Mouse (Mus musculus): Measurements from ENCODE around the gene Hsf4. TPM values are rescaled to one million over a fixed set of nuclear protein-coding genes. Genes with fewer than 3 reads are reported as not detected.
A peak's percentile ranks its signal among the peaks of the same experiment; 100 is the strongest.
"Not testable (repeated sequence)": the region's sequence is repeated elsewhere in the genome, so short reads cannot be mapped to it uniquely, and the experiment has no call there.

The Hsf4 gene
- total RNA-seq, 1 experiment from 2014 or later = not detected

DNA sequence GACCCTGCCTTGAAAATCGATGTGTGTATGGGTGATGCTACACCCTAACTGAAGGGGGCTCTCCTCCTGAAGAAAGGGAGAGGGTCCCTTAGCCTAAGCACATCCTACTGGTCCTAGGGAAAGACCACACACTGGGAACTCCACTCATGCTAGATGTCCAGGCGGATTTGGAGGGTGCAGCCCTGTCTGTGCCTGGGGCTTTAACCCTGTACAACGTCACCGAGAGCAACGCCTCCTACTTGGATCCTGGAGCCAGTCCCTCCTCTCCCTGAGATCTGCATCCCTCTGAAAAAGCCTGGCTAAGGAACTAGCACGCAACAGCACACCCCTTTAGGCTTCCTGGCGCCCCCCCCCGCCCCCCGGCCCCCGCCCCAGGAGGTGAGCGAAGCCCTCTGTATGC is 5.8 kb downstream of the Hsf4 start:
- ATAC-seq (replicated peaks in 1 of 2; ENCODE audit: insufficient read depth in 1 of 2, low FRiP score in 2 of 2, low TSS enrichment in 1 of 2, low read depth in 1 of 2, poor library complexity in 2 of 2, severe bottlenecking in 2 of 2) = no peak

DNA sequence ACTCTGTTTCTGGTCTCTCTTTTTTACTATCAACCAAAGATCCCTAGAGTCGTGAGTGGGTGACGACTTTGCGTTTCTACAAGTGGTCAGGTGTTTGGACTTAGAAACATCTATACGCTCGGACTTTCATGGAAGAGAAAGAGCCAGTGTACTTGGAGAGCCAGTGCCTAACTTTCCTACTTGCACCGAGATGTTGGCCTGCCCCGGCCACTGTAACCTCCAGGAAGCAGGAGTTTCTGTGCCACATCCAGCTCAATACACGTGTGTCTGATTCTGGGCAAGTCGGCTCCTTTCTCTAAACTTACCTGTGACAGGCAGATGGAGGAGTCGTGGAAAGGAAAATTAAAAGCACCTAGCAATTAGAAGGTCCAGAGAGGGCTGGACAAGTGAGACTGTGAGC is 6.2 kb downstream of the Hsf4 start, which contains the start of gene Nol3:
Gene Nol3 (plus strand): TSS at position 301 of the 400 bp plus-strand sequence.
- ATAC-seq (replicated peaks in 1 of 2; ENCODE audit: insufficient read depth in 1 of 2, low FRiP score in 2 of 2, low TSS enrichment in 1 of 2, low read depth in 1 of 2, poor library complexity in 2 of 2, severe bottlenecking in 2 of 2) = no peak

DNA sequence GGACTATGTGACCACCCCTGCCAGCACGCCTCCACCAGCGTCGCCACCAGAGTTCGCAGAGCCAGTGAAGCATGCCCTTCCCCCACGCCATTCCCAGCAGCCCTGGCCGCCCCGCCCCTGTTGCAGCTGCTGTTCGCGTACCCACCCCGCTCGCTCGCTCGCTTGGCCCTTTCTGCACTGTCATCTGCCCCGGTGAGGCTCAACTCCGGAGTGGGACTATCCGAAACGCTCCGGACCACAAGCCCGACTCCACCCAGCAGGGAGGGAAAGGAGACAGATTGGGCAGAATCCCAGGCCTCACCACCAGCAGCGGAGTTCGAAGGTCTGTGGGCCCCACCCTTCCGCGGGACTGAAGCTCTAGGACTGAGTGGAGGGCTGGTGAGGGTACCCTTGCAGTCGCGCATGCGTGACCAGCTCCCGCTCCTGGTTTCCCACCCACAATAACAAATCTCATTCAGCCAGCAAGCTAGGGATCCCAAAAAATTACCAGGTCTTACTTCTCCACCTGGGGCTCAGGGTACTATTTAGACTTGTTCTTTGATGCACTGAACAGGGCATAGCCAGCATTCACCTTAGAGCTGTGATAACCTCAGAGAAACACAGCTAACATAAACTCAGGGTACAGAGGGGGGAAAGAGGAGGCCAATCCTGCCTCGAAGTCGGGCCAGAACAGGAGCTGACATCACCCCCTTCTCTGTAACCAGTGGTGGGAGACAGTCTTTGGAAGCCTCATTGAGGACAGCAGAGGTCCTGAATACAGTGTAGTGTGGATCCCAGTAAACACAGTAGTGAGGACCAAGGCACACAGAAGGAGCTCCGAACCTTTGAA is 6.9 kb downstream of the Hsf4 start:
- ATAC-seq (replicated peaks in 1 of 2; ENCODE audit: insufficient read depth in 1 of 2, low FRiP score in 2 of 2, low TSS enrichment in 1 of 2, low read depth in 1 of 2, poor library complexity in 2 of 2, severe bottlenecking in 2 of 2) = peak; percentile 54 to 65

DNA sequence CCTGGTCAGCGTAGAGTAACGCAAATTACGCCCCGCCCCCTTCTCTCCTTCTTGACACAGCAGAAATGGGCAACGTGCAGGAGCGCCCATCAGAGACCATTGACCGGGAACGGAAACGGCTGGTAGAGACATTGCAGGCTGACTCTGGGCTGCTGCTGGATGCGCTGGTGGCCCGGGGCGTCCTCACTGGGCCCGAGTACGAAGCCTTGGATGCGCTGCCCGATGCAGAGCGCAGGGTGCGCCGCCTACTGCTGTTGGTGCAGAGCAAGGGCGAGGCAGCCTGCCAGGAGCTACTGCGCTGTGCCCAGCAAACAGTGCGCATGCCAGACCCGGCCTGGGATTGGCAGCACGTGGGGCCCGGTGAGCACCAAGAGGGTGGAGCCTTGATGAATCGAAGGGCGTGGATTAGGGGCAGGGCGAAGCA is 9.3 kb downstream of the Hsf4 start:
- peak; percentile 51 to 76 for ATAC-seq (replicated peaks in 1 of 2; ENCODE audit: insufficient read depth in 1 of 2, low FRiP score in 2 of 2, low TSS enrichment in 1 of 2, low read depth in 1 of 2, poor library complexity in 2 of 2, severe bottlenecking in 2 of 2)

DNA sequence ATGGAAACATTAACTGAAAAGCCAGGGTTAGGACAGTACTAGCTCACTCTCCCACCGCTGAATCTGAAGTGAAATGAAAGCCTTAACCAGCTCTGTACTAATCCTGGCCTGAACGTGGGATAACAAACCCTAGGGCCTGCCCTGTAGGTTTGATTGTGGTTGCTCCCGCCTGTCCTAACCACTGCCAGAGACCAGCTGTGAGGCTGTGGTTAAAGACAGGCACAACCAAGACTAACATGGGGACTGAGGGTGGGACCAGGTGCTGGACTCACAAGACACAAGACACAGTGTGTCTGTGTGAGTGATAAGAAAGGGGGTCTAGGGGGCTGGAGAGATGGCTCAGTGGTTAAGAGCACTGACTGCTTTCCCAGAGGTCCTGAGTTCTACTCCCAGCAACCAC is 11.0 kb downstream of the Hsf4 start:
- ATAC-seq (replicated peaks in 1 of 2; ENCODE audit: insufficient read depth in 1 of 2, low FRiP score in 2 of 2, low TSS enrichment in 1 of 2, low read depth in 1 of 2, poor library complexity in 2 of 2, severe bottlenecking in 2 of 2) = no peak

DNA sequence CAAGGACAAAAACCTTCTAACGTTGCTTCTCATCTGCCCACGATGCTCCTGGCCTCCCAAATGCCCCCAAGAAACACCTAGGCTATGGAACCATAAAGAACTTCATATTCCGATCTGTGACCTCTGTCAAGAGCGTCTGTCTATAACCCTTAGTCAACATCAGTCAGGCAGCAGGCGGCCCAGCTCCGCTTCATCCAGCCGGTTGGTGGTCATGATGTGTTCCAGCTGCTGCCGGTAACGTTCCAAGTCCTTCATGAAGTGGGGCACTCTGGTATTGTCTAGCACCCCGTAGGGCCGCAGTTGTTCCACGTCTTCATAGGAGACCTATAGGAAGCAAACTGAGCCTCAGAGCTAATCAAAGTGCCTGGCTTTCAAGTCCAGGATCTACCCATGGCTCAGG is 12.2 kb downstream of the Hsf4 start:
- no peak for ATAC-seq (replicated peaks in 1 of 2; ENCODE audit: insufficient read depth in 1 of 2, low FRiP score in 2 of 2, low TSS enrichment in 1 of 2, low read depth in 1 of 2, poor library complexity in 2 of 2, severe bottlenecking in 2 of 2)

DNA sequence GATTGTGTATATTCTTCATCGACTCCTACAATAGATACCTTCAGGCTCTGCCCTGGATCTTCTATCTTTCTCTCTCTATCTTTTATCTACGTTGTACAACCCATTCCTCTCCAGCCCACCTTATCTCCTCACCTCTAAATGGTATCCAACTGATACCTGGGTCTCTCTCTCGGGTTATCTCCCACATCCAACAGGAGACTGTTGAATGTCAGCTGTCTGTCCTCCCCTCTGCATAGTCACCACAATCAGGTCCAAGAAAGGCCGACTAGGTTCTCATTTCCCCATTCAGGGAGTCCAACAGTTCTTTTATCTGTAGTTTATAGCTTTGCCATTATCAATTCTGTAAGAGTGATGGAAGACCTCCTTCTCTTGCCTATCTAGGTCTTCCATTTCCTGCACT is 12.6 kb downstream of the Hsf4 start:
- no peak for ATAC-seq (replicated peaks in 1 of 2; ENCODE audit: insufficient read depth in 1 of 2, low FRiP score in 2 of 2, low TSS enrichment in 1 of 2, low read depth in 1 of 2, poor library complexity in 2 of 2, severe bottlenecking in 2 of 2)

DNA sequence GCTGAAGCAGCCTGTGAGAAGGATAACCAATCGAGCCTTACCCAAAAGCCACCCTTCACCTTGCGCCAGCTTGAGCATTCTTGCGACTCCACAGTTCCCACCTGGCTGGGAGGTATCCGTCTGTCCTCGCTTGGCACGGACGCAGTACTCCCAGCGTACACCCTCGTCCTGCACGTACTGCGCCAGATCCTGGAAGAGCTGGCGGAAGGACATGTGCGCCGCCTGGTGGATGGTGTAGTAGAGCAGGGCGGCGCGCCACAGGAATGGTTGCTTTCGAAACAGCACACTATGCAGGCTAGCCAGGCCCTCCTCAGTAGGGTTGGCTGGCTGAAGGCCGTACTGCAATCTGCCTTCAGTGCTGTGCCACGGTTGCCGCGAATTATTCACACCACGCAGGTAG is 13.5 kb downstream of the Hsf4 start:
- ATAC-seq (replicated peaks in 1 of 2; ENCODE audit: insufficient read depth in 1 of 2, low FRiP score in 2 of 2, low TSS enrichment in 1 of 2, low read depth in 1 of 2, poor library complexity in 2 of 2, severe bottlenecking in 2 of 2) = peak; percentile 43 to 59; a peak in 3 of 4 replicates

DNA sequence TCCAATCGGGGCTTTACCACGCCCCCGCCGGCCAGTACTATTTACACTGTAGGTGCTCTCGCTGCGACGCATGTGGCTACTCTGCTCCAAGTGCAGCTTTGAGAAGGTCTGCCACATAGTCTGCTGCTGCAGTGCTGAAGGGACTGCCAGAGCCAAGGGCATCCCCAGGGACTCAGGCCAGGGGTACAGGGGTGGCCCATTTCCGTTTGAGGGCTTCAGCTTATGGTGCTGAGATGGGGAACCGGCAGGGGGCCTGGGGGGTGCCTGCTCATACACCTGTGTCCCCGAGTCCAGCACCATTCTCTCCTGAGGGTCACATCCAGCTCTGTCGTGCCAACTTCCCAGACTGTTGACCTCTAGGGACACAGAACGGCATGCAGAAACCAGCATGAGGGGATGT is 15.9 kb downstream of the Hsf4 start:
- no peak for ATAC-seq (replicated peaks in 1 of 2; ENCODE audit: insufficient read depth in 1 of 2, low FRiP score in 2 of 2, low TSS enrichment in 1 of 2, low read depth in 1 of 2, poor library complexity in 2 of 2, severe bottlenecking in 2 of 2)

DNA sequence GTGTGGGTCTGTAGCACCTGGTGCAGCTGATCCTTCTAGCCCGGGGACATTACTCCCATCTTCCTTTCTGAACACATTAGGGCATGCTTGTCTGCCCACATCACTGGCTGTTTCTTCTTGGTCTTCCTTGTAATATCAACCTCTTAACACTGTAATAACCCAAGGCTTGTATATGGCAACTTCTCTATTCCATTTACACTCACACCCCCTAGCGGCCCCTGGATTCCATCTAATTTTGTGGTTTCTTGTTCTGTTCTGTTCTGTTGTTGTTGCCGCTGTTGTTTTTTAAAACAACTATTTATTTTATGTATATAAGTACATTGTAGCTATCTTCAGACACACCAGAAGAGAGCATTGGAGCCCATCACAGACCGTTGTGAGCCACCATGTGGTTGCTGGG is 17.3 kb downstream of the Hsf4 start:
- no peak for ATAC-seq (replicated peaks in 1 of 2; ENCODE audit: insufficient read depth in 1 of 2, low FRiP score in 2 of 2, low TSS enrichment in 1 of 2, low read depth in 1 of 2, poor library complexity in 2 of 2, severe bottlenecking in 2 of 2)

DNA sequence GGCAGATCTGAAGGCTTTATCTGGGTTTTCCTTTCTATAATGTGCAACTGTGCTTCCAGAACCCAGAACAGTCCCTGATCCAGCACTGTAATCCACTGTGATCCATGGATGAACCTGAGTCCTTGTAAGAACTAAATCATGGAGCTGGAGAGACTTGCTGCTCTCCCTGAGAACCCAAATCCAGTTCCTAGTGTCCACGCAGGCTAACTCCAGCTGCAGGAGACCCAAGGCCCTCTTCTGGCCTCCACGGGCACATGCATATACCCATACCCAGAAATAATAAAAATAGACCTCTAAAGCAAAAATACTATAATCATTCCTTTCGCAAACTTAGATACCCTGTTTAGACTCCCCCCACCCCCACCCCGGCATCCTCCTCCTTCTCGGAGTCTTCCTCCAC is 18.6 kb downstream of the Hsf4 start:
- no peak for ATAC-seq (replicated peaks in 1 of 2; ENCODE audit: insufficient read depth in 1 of 2, low FRiP score in 2 of 2, low TSS enrichment in 1 of 2, low read depth in 1 of 2, poor library complexity in 2 of 2, severe bottlenecking in 2 of 2)

DNA sequence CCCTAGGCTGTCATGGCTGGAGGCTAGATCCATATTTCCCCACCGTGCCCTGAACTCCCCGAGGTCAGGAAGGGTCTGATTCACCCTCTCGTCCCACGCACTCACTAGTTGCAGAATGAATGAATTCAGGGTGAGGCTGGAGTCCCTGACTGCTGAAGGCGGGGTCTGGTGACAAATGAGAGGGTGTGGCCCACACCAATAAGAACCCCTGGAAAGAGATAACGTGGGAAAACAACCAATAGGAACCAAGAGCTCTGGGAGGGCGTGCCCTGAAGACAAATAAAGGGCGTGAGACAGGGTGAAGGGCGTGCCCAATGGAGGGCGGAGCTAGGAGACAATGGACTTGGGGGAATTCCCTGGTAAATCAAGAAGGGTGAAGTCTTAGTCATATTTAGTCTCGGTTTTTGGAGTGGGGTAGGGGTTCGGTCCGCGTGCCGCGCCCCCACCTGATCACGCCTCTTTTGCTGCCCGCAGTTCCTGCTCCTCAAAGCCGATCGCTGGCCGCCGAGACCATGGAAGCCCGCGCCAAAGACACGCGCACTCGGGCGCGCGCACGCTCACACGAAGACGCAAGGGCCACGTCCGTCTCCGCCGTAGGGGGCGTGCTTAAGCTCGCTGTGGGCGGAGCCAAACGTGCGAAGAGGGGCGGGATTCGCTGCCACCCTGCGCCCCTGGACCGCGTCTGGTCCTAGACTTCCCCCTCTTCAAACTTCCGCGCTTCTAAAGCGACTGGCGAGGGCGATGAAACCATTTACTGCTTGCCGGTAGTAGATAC is 19.5 kb downstream of the Hsf4 start:
- ATAC-seq (replicated peaks in 1 of 2; ENCODE audit: insufficient read depth in 1 of 2, low FRiP score in 2 of 2, low TSS enrichment in 1 of 2, low read depth in 1 of 2, poor library complexity in 2 of 2, severe bottlenecking in 2 of 2) = peak; percentile 79 to 90

DNA sequence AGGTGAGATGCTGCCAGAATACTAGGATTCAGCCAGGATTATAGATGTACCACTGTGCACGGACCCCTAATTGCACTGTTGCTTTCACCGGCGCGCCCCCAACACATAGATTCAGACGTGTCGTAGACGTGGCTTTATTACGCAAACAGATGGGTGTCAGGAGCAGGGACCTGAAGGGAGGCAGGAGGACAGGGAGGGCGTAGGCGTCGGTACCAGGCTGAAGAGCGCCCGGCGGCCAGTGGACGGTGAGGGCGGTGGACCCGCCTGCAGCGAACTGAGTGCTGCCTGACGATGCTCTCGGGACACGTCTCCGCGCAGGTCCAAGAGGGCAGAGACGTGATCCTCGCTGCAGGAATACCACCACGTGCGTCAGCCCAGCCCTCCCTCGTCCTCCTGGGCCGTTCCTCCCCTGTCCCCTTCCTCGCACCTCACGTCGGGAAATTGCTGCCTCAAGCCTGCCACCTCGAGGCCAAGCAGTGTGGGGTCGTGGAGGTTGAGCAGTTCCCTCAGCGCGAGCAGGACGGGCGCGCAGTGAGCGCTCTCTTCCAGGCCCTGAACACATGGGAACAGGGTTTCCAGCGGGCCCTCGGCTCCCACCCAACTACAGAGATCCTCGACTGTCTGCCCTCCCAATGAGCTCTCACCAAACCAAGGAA is 20.3 kb downstream of the Hsf4 start, which contains the start of gene 4931428F04Rik:
Gene 4931428F04Rik (minus strand): TSS at position 60 of the 656 bp plus-strand sequence.
- no peak for ATAC-seq (replicated peaks in 1 of 2; ENCODE audit: insufficient read depth in 1 of 2, low FRiP score in 2 of 2, low TSS enrichment in 1 of 2, low read depth in 1 of 2, poor library complexity in 2 of 2, severe bottlenecking in 2 of 2)

DNA sequence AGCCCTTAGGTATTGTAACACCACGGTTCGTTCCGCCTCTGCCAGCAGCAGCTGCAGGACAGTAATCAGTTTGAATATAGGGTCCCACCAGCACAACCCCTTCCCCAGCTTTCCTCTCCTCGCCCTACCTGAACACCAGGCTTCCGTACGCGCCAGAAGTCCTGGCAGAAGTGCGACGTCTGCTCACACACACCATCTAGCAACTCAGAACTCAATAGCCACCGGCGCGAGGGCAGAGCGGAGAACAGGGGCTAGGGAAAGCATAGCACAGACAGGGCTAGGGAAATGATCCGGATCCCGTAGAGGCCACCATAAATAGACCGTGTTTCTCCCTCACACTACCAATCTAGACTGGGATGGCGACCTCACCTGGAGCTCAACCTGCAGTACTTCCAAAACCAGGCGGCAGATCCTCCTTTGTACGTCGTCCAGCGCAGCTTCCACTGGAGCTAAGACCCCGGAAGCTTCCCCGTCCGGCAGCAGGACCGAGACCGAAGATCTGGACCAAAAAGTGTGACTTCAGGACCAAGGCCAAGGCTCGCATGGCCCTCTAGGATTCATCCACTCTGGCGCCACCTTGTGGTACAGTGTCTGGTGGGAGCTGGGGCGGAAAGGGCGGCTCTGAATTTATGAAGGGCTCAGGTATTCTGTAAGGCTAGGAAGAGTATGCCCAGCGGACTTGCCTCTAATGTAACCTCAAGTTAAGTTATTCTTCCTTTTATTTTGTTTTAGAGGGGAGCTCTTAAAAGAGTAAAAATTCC is 21.1 kb downstream of the Hsf4 start:
- ATAC-seq (replicated peaks in 1 of 2; ENCODE audit: insufficient read depth in 1 of 2, low FRiP score in 2 of 2, low TSS enrichment in 1 of 2, low read depth in 1 of 2, poor library complexity in 2 of 2, severe bottlenecking in 2 of 2) = peak; percentile 35 to 49; a peak in 3 of 4 replicates

DNA sequence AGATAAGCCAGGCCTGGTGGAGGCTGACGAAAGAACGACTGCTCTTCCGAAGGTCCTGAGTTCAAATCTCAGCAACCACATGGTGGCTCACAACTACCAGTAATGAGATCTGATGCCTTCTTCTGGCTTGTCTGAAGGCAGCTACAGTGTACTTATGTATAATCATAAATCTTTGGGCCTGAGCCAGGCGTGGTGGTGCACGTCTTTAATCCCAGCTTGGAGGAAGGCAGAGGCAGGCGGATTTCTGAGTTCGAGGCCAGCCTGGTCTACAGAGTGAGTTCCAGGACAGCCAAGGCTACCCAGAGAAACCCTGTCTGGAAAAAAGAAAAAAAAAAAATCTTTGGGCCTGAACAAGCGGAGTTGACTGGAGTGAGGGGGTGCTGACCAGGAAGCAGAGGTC is 21.8 kb downstream of the Hsf4 start:
- not testable (repeated sequence) for ATAC-seq (replicated peaks in 1 of 2; ENCODE audit: insufficient read depth in 1 of 2, low FRiP score in 2 of 2, low TSS enrichment in 1 of 2, low read depth in 1 of 2, poor library complexity in 2 of 2, severe bottlenecking in 2 of 2)

DNA sequence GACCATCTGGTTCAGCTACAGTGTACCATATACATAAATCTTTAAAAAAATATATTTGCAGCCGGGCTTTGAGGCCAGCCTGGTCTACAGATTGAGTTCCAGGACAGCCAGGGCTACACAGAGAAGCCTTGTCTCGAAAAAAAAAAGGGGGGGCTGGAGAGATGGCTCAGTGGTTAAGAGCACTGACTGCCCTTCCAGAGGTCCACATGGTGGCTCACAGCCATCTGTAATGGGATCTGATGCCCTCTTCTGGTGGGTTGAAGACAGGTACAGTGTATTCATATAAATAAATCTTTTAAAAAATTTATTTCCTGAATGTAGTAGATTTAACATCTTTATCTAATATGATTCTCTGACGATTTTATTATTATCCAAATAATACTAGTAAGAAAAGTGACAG is 22.2 kb downstream of the Hsf4 start:
- not testable (repeated sequence) for ATAC-seq (replicated peaks in 1 of 2; ENCODE audit: insufficient read depth in 1 of 2, low FRiP score in 2 of 2, low TSS enrichment in 1 of 2, low read depth in 1 of 2, poor library complexity in 2 of 2, severe bottlenecking in 2 of 2)

DNA sequence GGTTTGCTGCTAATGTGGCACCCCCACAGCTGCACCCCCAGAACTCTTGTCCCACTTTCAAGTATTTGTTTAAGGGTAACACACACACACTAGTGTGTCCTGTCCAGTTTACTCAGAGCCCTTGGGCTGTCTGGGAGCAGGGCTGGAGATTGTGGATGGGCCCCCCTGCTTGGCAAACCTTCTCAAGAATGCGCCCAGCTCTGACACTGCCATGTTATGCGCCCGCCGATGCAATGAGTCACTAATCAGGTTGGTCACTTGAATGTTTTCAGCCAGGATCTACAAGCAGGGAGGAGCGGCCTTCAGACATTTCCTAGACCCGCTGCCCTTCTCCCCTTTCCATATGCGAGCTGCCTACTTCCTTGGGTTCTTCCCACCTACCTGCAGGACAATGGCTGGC is 22.9 kb downstream of the Hsf4 start:
- no peak for ATAC-seq (replicated peaks in 1 of 2; ENCODE audit: insufficient read depth in 1 of 2, low FRiP score in 2 of 2, low TSS enrichment in 1 of 2, low read depth in 1 of 2, poor library complexity in 2 of 2, severe bottlenecking in 2 of 2)
